Mouse (Mus musculus): Measurements from ENCODE around the gene Tnrc6b. TPM values are rescaled to one million over a fixed set of nuclear protein-coding genes. Genes with fewer than 3 reads are reported as not detected.
"Not testable (repeated sequence)": the region's sequence is repeated elsewhere in the genome, so short reads cannot be mapped to it uniquely, and the experiment has no call there.

The Tnrc6b gene
- polyA plus RNA-seq, 1 experiment: 65.3 TPM

- 43% methylated on average over 10 of the region's 10 CpGs for WGBS
- Histone ChIP-seq H3K27ac (ENCODE audit: control insufficient read depth, insufficient read depth, low read depth, low read length, poor library complexity) (peak overlapping the region; percentile 80), H3K4me1 (ENCODE audit: control insufficient read depth, insufficient read depth, low read length) (peaks cover 3% of the 10 kb centered on the region; the same call in 1 of the 2 replicates), H3K4me3 (replicated peaks; ENCODE audit: control insufficient read depth, low read depth, low read length) (no peak overlapping the region)
- TF ChIP-seq POLR2A (IDR thresholded peaks at IDR 0.05; ENCODE audit: borderline replicate concordance, control insufficient read depth, low read depth, low read length) (no peak), CTCF (IDR thresholded peaks at IDR 0.05; ENCODE audit: control insufficient read depth, insufficient read depth, low read length) (no peak)
Measured at GRCm38 (mm10) chr15:80896741-80897140, 185.6 kb downstream of the Tnrc6b start.

GRCm38 (mm10) chr15:80897911-80898310, 186.8 kb downstream of the Tnrc6b start:
- H3K27ac ChIP-seq (ENCODE audit: control insufficient read depth, insufficient read depth, low read depth, low read length, poor library complexity): no peak overlapping the region
- no peak for TF ChIP-seq POLR2A (IDR thresholded peaks at IDR 0.05; ENCODE audit: borderline replicate concordance, control insufficient read depth, low read depth, low read length)
- no peak for TF ChIP-seq CTCF (IDR thresholded peaks at IDR 0.05; ENCODE audit: control insufficient read depth, insufficient read depth, low read length)
- 93% methylated on average over 5 of the region's 5 CpGs for WGBS

GRCm38 (mm10) chr15:80899806-80900205, 188.7 kb downstream of the Tnrc6b start:
- TF ChIP-seq CTCF (IDR thresholded peaks at IDR 0.05; ENCODE audit: control insufficient read depth, insufficient read depth, low read length) (no peak), POLR2A (IDR thresholded peaks at IDR 0.05; ENCODE audit: borderline replicate concordance, control insufficient read depth, low read depth, low read length) (no peak)
- WGBS: 73% methylated on average over 2 of the region's 2 CpGs
- no peak overlapping the region for H3K4me3 ChIP-seq (replicated peaks; ENCODE audit: control insufficient read depth, low read depth, low read length)
- H3K27ac ChIP-seq (ENCODE audit: control insufficient read depth, insufficient read depth, low read depth, low read length, poor library complexity): no peak overlapping the region
- peaks cover 3% of the 10 kb centered on the region; the same call in 1 of the 2 replicates for H3K4me1 ChIP-seq (ENCODE audit: control insufficient read depth, insufficient read depth, low read length)

More at GRCm38 (mm10) chr15:80897911-80898310, 186.8 kb downstream of the Tnrc6b start:
- peaks cover 3% of the 10 kb centered on the region; the same call in 1 of the 2 replicates for H3K4me1 ChIP-seq (ENCODE audit: control insufficient read depth, insufficient read depth, low read length)
- no peak overlapping the region for H3K4me3 ChIP-seq (replicated peaks; ENCODE audit: control insufficient read depth, low read depth, low read length)

GRCm38 (mm10) chr15:80901806-80902513, 190.8 kb downstream of the Tnrc6b start:
- Histone ChIP-seq H3K4me3 (replicated peaks; ENCODE audit: control insufficient read depth, low read depth, low read length) (peak overlapping the region; percentile 40), H3K27ac (ENCODE audit: control insufficient read depth, insufficient read depth, low read depth, low read length, poor library complexity) (peak overlapping the region; percentile 67), H3K4me1 (ENCODE audit: control insufficient read depth, insufficient read depth, low read length) (no peaks in the 10 kb centered on the region; the same call in 1 of the 2 replicates)
- 24% methylated on average over 6 of the region's 6 CpGs for WGBS
- TF ChIP-seq POLR2A (IDR thresholded peaks at IDR 0.05; ENCODE audit: borderline replicate concordance, control insufficient read depth, low read depth, low read length) (no peak), CTCF (IDR thresholded peaks at IDR 0.05; ENCODE audit: control insufficient read depth, insufficient read depth, low read length) (no peak)

GRCm38 (mm10) chr15:80904776-80905175, 193.7 kb downstream of the Tnrc6b start:
- not testable (repeated sequence) for H3K4me1 ChIP-seq (ENCODE audit: control insufficient read depth, insufficient read depth, low read length); H3K27ac ChIP-seq (ENCODE audit: control insufficient read depth, insufficient read depth, low read depth, low read length, poor library complexity); H3K4me3 ChIP-seq (replicated peaks; ENCODE audit: control insufficient read depth, low read depth, low read length)
- WGBS: 89% methylated on average over 6 of the region's 6 CpGs

GRCm38 (mm10) chr15:80910183-80910582, 199.1 kb downstream of the Tnrc6b start:
- TF ChIP-seq POLR2A (IDR thresholded peaks at IDR 0.05; ENCODE audit: borderline replicate concordance, control insufficient read depth, low read depth, low read length) (no peak), CTCF (IDR thresholded peaks at IDR 0.05; ENCODE audit: control insufficient read depth, insufficient read depth, low read length) (no peak)
- no peak overlapping the region for H3K27ac ChIP-seq (ENCODE audit: control insufficient read depth, insufficient read depth, low read depth, low read length, poor library complexity)
- H3K4me3 ChIP-seq (replicated peaks; ENCODE audit: control insufficient read depth, low read depth, low read length): no peak overlapping the region
- 85% methylated on average over 3 of the region's 3 CpGs for WGBS
- peaks cover 2% of the 10 kb centered on the region for H3K4me1 ChIP-seq (ENCODE audit: control insufficient read depth, insufficient read depth, low read length)

GRCm38 (mm10) chr15:80910790-80911531, 199.8 kb downstream of the Tnrc6b start:
- Histone ChIP-seq H3K4me3 (replicated peaks; ENCODE audit: control insufficient read depth, low read depth, low read length) (no peak overlapping the region), H3K27ac (ENCODE audit: control insufficient read depth, insufficient read depth, low read depth, low read length, poor library complexity) (peak overlapping the region; percentile 12), H3K4me1 (ENCODE audit: control insufficient read depth, insufficient read depth, low read length) (peaks cover 2% of the 10 kb centered on the region)
- WGBS: 52% methylated on average over 4 of the region's 4 CpGs
- TF ChIP-seq POLR2A (IDR thresholded peaks at IDR 0.05; ENCODE audit: borderline replicate concordance, control insufficient read depth, low read depth, low read length) (no peak), CTCF (IDR thresholded peaks at IDR 0.05; ENCODE audit: control insufficient read depth, insufficient read depth, low read length) (no peak)

- TF ChIP-seq CTCF (IDR thresholded peaks at IDR 0.05; ENCODE audit: control insufficient read depth, insufficient read depth, low read length) (no peak), POLR2A (IDR thresholded peaks at IDR 0.05; ENCODE audit: borderline replicate concordance, control insufficient read depth, low read depth, low read length) (no peak)
- Histone ChIP-seq H3K4me3 (replicated peaks; ENCODE audit: control insufficient read depth, low read depth, low read length) (no peak overlapping the region), H3K4me1 (ENCODE audit: control insufficient read depth, insufficient read depth, low read length) (peaks cover 2% of the 10 kb centered on the region), H3K27ac (ENCODE audit: control insufficient read depth, insufficient read depth, low read depth, low read length, poor library complexity) (no peak overlapping the region)
- 66% methylated on average over 3 of the region's 3 CpGs for WGBS
Measured at GRCm38 (mm10) chr15:80912175-80912574, 201.1 kb downstream of the Tnrc6b start.

Measured in bone marrow, adult 2 months (tissue).